In the genomic region with DNA sequence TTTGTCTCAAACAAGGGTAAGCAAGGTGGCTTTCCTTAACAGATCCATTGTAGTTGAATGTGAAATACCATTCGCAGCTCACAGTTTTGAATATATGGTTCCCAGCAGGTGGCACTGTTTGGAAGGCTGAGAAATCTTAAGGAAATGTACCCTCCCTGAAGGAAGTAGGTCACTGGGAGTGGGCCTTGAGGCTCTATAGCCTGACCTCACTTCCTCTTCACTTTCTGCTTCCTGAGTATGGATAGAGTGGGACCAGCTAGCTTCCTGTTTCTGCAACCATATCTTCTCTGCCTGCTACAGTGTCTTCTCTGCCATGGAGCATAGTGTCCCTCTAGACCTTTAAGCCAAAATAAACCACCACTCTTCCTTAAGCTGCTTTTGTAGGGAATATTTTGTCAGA, we compare ENCODE assay signal across 11 mouse cellular contexts.
DNase-seq lines count a peak whose midpoint lies in the region; TF ChIP-seq lines count a peak whose summit lies in the region.
"Had no signal": no experiment of that assay in that cellular context is flagged by ENCODE, and none has a peak within 500 bp of the region (broad histone marks: within the 10 kb centered on the region; RNA-seq: fewer than 3 reads in every experiment).

No protein-coding gene starts in this region.

- peak; percentile 49 for TF ChIP-seq CTCF in left cerebral cortex, adult 2 months (IDR thresholded peaks at IDR 0.05)

- no peak overlapping the region for H3K4me3 ChIP-seq in left cerebral cortex, adult 2 months
- H3K4me3 ChIP-seq: hindbrain, embryonic 13.5 days; limb, embryonic 15.5 days; neural tube, embryonic 12.5 days had no signal

- DNase-seq in left cerebral cortex, adult 2 months (ENCODE audit: extremely low spot score in 1 of 2, low spot score in 2 of 2) = no peak
- no peak for DNase-seq in left cerebral cortex, postnatal 10 days (ENCODE audit: extremely low spot score in 1 of 2, low spot score in 2 of 2)
- DNase-seq in ZHBTc4 (ENCODE audit: low read depth, low spot score) = peak; percentile 4
- peak; percentile 7 for DNase-seq in kidney, postnatal 14 days
- DNase-seq in thymus, adult 18-20 months = peak; percentile 16 to 30
- DNase-seq in cerebellum, postnatal 25 days = no peak
- DNase-seq in heart, adult 18-20 months = no peak
- no peak for DNase-seq in cerebellum, postnatal 4 days (ENCODE audit: low spot score in 2 of 2)

- intact Hi-C loops in left cerebral cortex, adult 2 months (cut with DNase I) = no loop called here
- intact Hi-C loops in left cerebral cortex, postnatal 10 days (cut with DNase I) = no loop called here

- no peak overlapping the region for H3K27ac ChIP-seq in left cerebral cortex, adult 2 months
- H3K27ac ChIP-seq: hindbrain, embryonic 13.5 days; limb, embryonic 15.5 days; neural tube, embryonic 12.5 days had no signal

Comparison
In these comparisons a context has a peak if more than half of its experiments do, and no peak if none do; other contexts are left out.
1. DNase-seq: peak in ZHBTc4 (single experiment), kidney, postnatal 14 days (single experiment) and thymus, adult 18-20 months (2 of 2); none in left cerebral cortex, adult 2 months (0 of 2), left cerebral cortex, postnatal 10 days (0 of 2), cerebellum, postnatal 25 days (0 of 2), heart, adult 18-20 months (0 of 2) and cerebellum, postnatal 4 days (0 of 2).